Mouse (Mus musculus) kidney, postnatal 0 days (tissue): ENCODE measurements around the gene Tbc1d10b. TPM values are rescaled to one million over a fixed set of nuclear protein-coding genes. Genes with fewer than 3 reads are reported as not detected.
"Not testable (repeated sequence)": the region's sequence is repeated elsewhere in the genome, so short reads cannot be mapped to it uniquely, and the experiment has no call there.

ENCODE experiments used
- ATAC-seq: fragments of 200-750 bp; cut with Nextera tagmentation; replicated peaks from 2 replicates; pipeline ENCODE4 v1.8.0; 2017; ENCODE audit warnings: low read depth, moderate number of reproducible peaks, moderate TSS enrichment, moderate library complexity; ENCODE audit not compliant: low FRiP score
- DNase-seq: peaks from one replicate; pipeline ENCODE4 v3.0.0-alpha.2; 2016; ENCODE audit warnings: low spot score
- H3K27ac ChIP-seq: fragments of 300-500 bp; sonication (generic); 2 replicates; pipeline ENCODE4 v1.5.1; 2014; ENCODE audit warnings: mild to moderate bottlenecking
- H3K27me3 ChIP-seq: fragments of 300-500 bp; sonication (generic); 2 replicates; pipeline ENCODE4 v1.6.1; 2014; ENCODE audit warnings: low read length, mixed read lengths; ENCODE audit not compliant: insufficient read depth
- H3K36me3 ChIP-seq: fragments of 300-500 bp; sonication (generic); 2 replicates; pipeline ENCODE4 v1.6.1; 2014; ENCODE audit warnings: low read length, mixed read lengths; ENCODE audit not compliant: insufficient read depth
- H3K4me1 ChIP-seq: fragments of 300-500 bp; sonication (generic); replicated peaks from 2 replicates; pipeline ENCODE4 v1.6.1; 2014; ENCODE audit warnings: antibody characterized with exemption, low read length, mixed read lengths; ENCODE audit not compliant: insufficient read depth
- H3K4me2 ChIP-seq: fragments of 300-500 bp; sonication (generic); 2 replicates; pipeline ENCODE4 v1.6.1; 2014; ENCODE audit warnings: mild to moderate bottlenecking, low read length, moderate library complexity, mixed read lengths
- H3K4me3 ChIP-seq: fragments of 300-500 bp; sonication (generic); replicated peaks from 2 replicates; pipeline ENCODE4 v1.5.1; 2014; ENCODE audit warnings: low read depth, low read length
- H3K9ac ChIP-seq: fragments of 300-500 bp; sonication (generic); 2 replicates; pipeline ENCODE4 v1.6.1; 2014; ENCODE audit warnings: low read depth, low read length
- H3K9me3 ChIP-seq: fragments of 300-500 bp; sonication (generic); replicated peaks from 2 replicates; pipeline ENCODE4 v1.6.1; 2016; ENCODE audit warnings: low read length, inconsistent platforms, mixed read lengths
- CTCF ChIP-seq: IDR thresholded peaks from 2 replicates; pipeline ENCODE4 v1.5.1; 2016; ENCODE audit warnings: antibody characterized with exemption, low read depth, mild to moderate bottlenecking, moderate library complexity
- WGBS: fragments of 180-500 bp; shearing (Covaris S2); extraction: QIAGEN DNeasy Blood & Tissue Kit; methylation state at CpG from one replicate; pipeline ENCODE4 v1.1.7; 2014; 5-methylcytosine and 5-hydroxymethylcytosine counted together
- polyA plus RNA-seq: library from polyadenylated mRNA; unstranded; fragments of >200 nt; fragmentation: Nextera tagmentation; extraction: Ambion mirVana; gene quantifications from 2 replicates; pipeline ENCODE4 v1.2.1, GENCODE M21; 2015

Tbc1d10b gene
- polyA plus RNA-seq, 1 experiment from 2014 or later: 16.9 TPM

- Histone ChIP-seq H3K27me3 (no peaks in the 10 kb centered on the region), H3K4me2 (no peak overlapping the region), H3K27ac (no peak overlapping the region), H3K4me1 (no peaks in the 10 kb centered on the region), H3K4me3 (no peak overlapping the region), H3K9ac (no peak overlapping the region), H3K9me3 (no peaks in the 10 kb centered on the region), H3K36me3 (no peaks in the 10 kb centered on the region)
- peak; percentile 67 for TF ChIP-seq CTCF
- peak; percentile 50 for DNase-seq
- ATAC-seq: no peak
- WGBS: 61% methylated on average over 3 of the region's 3 CpGs
These were observed 22.7 kb downstream of the Tbc1d10b start for GRCm38 (mm10) chr7:127185601-127186000.

DNA sequence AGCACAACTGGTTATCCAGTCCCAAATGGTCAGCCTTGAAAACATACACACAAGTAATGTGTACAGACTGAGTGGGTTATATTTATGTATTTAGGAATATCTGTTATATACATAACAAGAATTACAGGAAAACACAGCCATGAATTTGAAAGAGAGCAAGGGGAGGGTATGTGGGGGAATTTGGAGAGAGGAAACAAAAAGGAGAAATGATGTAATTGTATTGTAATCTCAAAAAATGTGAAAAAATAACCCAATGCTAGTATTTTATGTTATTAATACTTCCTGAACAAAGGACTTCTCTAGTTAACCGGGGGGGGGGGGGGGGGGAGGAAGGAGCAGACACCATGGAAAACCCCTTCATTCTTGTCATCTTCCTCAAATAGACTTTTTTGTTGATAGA lies 23.5 kb downstream of the Tbc1d10b start:
- Histone ChIP-seq H3K9ac (no peak overlapping the region), H3K9me3 (no peaks in the 10 kb centered on the region), H3K4me1 (no peaks in the 10 kb centered on the region), H3K4me2 (no peak overlapping the region), H3K36me3 (no peaks in the 10 kb centered on the region), H3K27ac (no peak overlapping the region), H3K4me3 (no peak overlapping the region), H3K27me3 (no peaks in the 10 kb centered on the region)
- WGBS: 40% methylated on average over 1 of the region's 1 CpGs
- DNase-seq (no peak), ATAC-seq (no peak)
- TF ChIP-seq CTCF: no peak

DNA sequence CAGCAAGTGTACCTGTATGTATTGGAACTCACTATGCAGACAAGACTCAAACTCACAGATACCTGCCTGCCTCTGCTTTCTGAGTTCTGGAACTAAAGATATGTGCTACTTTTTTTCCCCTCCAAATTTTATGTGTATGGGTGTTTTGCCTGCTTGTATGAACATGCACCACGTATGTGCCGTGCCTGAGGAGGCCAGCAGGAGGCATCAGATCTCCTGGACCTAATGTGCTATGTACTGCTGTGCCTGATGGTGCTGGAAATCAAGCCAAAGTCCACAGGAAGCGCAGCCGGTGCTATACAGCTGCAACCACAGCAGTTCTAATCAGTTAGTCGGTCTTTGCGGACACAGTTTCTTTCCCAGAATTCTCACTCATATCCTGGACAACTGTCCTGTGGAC lies 24.4 kb downstream of the Tbc1d10b start:
- Histone ChIP-seq H3K9ac (no peak overlapping the region), H3K9me3 (no peaks in the 10 kb centered on the region), H3K27ac (no peak overlapping the region), H3K27me3 (no peaks in the 10 kb centered on the region), H3K4me2 (no peak overlapping the region), H3K4me1 (no peaks in the 10 kb centered on the region), H3K4me3 (no peak overlapping the region), H3K36me3 (no peaks in the 10 kb centered on the region)
- ATAC-seq (0 out of 2 replicates have a peak, but pooled peaks have one; percentile 43), DNase-seq (no peak)
- peak; percentile 43 for TF ChIP-seq CTCF
- 77% methylated on average over 6 of the region's 6 CpGs for WGBS

- no peaks in the 10 kb centered on the region for H3K9me3 ChIP-seq
- no peaks in the 10 kb centered on the region for H3K4me1 ChIP-seq
- 69% methylated on average over 8 of the region's 8 CpGs for WGBS
- no peak for ATAC-seq
- no peak overlapping the region for H3K27ac ChIP-seq
- no peak for DNase-seq
- no peak overlapping the region for H3K4me3 ChIP-seq
- no peak overlapping the region for H3K4me2 ChIP-seq
- H3K36me3 ChIP-seq: no peaks in the 10 kb centered on the region
- TF ChIP-seq CTCF: no peak
- H3K27me3 ChIP-seq: no peaks in the 10 kb centered on the region
- H3K9ac ChIP-seq: no peak overlapping the region
These were observed 24.9 kb downstream of the Tbc1d10b start for GRCm38 (mm10) chr7:127183345-127183744.

GRCm38 (mm10) chr7:127181724-127182123 lies 26.5 kb downstream of the Tbc1d10b start:
- H3K9me3 ChIP-seq, DNase-seq, H3K4me1 ChIP-seq, ATAC-seq, H3K4me2 ChIP-seq, H3K9ac ChIP-seq, H3K27me3 ChIP-seq, H3K36me3 ChIP-seq, H3K4me3 ChIP-seq, H3K27ac ChIP-seq: not testable (repeated sequence)
- WGBS: 43% methylated on average over 3 of the region's 3 CpGs

DNA sequence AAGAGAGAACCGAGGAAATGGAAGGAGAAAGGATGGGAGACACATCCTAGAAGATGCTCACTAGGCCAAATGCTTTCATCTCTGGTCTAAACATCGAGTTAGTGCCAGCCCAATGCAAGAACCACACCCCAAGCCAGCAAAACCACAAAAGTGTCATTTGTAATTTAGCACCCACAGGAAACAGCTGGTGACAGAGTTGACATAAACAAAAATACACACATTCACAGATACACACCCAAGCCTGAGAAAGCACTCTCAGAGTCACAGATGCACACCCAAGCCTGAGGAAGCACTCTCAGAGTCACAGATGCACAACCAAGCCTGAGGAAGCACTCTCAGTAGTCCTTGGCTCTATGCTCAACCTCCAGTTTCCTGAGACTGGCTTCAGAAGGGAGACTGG lies 27.5 kb downstream of the Tbc1d10b start:
- ATAC-seq: no peak
- no peak overlapping the region for H3K9ac ChIP-seq
- H3K27ac ChIP-seq: no peak overlapping the region
- no peaks in the 10 kb centered on the region for H3K4me1 ChIP-seq
- no peaks in the 10 kb centered on the region for H3K27me3 ChIP-seq
- no peak overlapping the region for H3K4me2 ChIP-seq
- 63% methylated on average over 2 of the region's 2 CpGs for WGBS
- H3K36me3 ChIP-seq: no peaks in the 10 kb centered on the region
- no peak for DNase-seq
- TF ChIP-seq CTCF: no peak
- H3K9me3 ChIP-seq: no peaks in the 10 kb centered on the region
- H3K4me3 ChIP-seq: no peak overlapping the region

GRCm38 (mm10) chr7:127176937-127177336 lies 31.3 kb downstream of the Tbc1d10b start:
- no peaks in the 10 kb centered on the region for H3K4me1 ChIP-seq
- no peaks in the 10 kb centered on the region for H3K36me3 ChIP-seq
- DNase-seq (no peak), ATAC-seq (no peak)
- no peak overlapping the region for H3K9ac ChIP-seq
- H3K27ac ChIP-seq: no peak overlapping the region
- H3K27me3 ChIP-seq: no peaks in the 10 kb centered on the region
- no peak overlapping the region for H3K4me2 ChIP-seq
- 66% methylated on average over 4 of the region's 4 CpGs for WGBS
- H3K4me3 ChIP-seq: no peak overlapping the region
- TF ChIP-seq CTCF: no peak
- no peaks in the 10 kb centered on the region for H3K9me3 ChIP-seq
